Mouse (Mus musculus): ENCODE data around the gene Mrtfa.
A peak's percentile ranks its signal among the peaks of the same experiment; 100 is the strongest.

The Mrtfa gene

DNA sequence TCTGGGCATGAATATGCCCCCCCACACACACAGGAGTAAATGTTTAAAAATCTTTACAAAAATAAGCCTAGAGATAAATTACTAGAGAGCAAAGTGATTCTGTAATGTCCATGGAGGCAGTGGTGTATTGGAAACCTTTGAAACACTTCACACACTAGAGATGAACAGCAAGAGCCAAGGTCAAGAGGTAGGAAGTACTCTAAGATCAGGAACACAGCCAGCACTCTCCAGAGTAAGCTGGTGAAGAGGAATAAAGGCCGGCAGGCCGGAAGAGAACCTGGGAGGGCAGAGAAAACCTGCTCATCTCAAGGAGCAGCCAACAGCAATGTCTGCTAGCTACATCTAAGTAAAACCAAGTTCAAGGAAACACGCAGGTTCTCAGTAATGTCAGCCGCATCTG lies 125.9 kb downstream of the Mrtfa start:
- no peak for DNase-seq (ENCODE audit: low spot score)

DNA sequence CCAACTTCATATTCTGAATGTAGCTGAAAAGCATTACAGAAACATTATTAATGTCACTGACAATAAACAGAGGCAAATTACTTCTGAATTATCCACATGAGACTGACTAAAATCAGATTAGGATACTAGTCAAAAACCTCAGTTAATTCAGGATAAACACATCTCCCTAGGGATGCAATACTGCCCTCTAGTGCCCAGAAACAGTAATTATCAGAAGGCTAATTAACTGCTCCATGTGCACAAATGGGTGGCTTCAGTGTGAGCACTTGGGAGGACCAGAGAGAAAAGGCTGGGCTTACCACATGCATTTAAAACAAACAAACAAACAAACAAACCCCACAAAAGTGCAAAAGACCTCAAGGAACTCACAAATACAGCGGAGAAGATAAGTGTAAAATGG lies 126.4 kb downstream of the Mrtfa start:
- peak; percentile 58 for DNase-seq (ENCODE audit: low spot score)

DNA sequence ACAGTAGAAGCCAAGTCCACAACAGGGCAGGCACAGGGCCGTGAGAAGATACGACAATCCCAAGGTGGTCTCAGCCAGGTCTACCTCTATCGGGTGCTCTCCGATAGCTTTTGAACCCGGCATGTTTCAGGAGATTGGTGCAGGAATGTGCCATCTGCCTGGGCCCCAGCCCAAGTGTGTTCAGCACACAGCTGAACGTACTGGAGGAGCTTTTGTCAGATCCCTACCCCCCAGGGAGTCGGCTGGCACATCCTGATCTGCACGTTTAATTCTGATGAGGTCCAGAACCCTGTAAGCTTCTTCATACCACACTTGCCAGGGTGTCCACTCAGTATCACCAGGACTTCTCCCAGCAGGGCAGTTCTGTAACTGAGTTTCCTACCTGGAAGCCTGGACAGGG lies 127.9 kb downstream of the Mrtfa start:
- DNase-seq (ENCODE audit: low spot score) = no peak

- no peak for DNase-seq (ENCODE audit: low spot score)
Measured at GRCm38 (mm10) chr15:81062175-81062588, 128.4 kb downstream of the Mrtfa start.

GRCm38 (mm10) chr15:81060975-81061374 lies 129.6 kb downstream of the Mrtfa start:
- no peak for DNase-seq (ENCODE audit: low spot score)

DNA sequence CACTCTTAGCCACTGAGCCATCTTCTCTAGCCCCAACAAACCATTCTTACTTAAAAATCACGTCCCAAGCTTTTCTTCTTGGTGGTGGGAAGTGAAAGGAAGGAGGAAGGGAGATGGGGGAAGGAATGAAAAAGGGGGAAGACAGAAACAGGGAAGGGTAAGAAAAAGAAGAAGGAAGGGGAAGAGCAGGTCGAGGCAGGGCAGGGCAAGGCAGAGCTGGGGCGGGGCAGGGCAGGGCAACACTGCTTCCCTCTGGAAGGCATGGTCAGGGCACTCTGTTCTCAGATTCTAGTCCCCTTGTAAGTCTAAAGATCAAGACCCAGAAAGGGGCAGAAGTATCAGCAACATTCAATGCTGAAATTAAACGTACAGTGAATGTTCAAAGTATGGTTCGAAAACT lies 132.8 kb downstream of the Mrtfa start:
- no peak for DNase-seq (ENCODE audit: low spot score)

GRCm38 (mm10) chr15:81055488-81055887 lies 135.1 kb downstream of the Mrtfa start:
- DNase-seq (ENCODE audit: low spot score) = no peak

DNA sequence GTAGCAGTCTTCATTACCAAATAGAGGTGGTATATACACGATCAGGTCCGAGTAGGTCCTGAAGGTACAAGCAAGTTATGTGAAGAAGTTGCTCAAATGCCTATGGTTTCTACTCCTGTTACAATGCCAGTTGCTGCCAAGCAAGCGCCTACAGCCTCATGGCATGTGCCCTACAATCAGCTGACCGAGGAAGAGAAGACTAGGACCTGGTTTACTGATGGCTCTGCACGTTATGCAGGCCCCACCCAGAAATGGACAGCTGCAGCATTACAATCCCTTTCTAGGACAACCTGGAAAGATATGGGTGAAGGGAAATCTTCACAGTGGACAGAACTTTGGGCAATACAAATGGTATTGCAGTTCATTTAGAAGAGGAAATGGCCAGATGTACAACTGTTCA lies 138.1 kb downstream of the Mrtfa start:
- DNase-seq (ENCODE audit: low spot score) = no peak

- DNase-seq (ENCODE audit: low spot score) = no peak
Measured at GRCm38 (mm10) chr15:81050488-81050887, 140.1 kb downstream of the Mrtfa start.

- DNase-seq (ENCODE audit: low spot score) = peak; percentile 31
Measured at GRCm38 (mm10) chr15:81049401-81050053, 141.0 kb downstream of the Mrtfa start.

GRCm38 (mm10) chr15:81047497-81047896 lies 143.1 kb downstream of the Mrtfa start:
- peak; percentile 62 for DNase-seq (ENCODE audit: low spot score)

DNA sequence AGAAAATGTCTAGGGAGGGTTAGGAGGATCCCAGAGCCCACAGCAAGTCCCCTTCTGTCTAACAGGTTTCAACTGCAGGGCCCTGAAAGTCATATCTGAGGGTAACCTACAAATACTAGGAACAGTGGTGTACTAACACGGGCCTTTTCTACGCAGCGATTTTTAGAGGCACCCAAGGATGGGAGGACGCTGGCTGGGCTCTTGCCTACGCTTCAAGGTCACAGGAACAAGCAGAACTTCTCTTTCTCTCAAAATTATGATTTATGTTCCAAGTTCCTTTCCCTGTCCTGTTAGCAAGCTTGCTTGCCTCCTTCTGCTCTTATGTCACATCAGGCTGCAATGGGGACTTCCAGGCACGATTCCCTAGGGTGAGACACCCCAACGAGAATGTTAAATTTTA lies 144.5 kb downstream of the Mrtfa start:
- DNase-seq (ENCODE audit: low spot score) = no peak

- DNase-seq (ENCODE audit: low spot score) = no peak
Measured at GRCm38 (mm10) chr15:81045336-81045735, 145.2 kb downstream of the Mrtfa start.

- no peak for DNase-seq (ENCODE audit: low spot score)
Measured at GRCm38 (mm10) chr15:81044446-81044845, 146.1 kb downstream of the Mrtfa start.

GRCm38 (mm10) chr15:81042276-81042931 lies 148.2 kb downstream of the Mrtfa start:
- peak; percentile 29 for DNase-seq (ENCODE audit: low spot score)

- no peak for DNase-seq (ENCODE audit: low spot score)
Measured at GRCm38 (mm10) chr15:81041767-81042166, 148.8 kb downstream of the Mrtfa start.

GRCm38 (mm10) chr15:81038419-81038818 lies 152.1 kb downstream of the Mrtfa start:
- no peak for DNase-seq (ENCODE audit: low spot score)

DNA sequence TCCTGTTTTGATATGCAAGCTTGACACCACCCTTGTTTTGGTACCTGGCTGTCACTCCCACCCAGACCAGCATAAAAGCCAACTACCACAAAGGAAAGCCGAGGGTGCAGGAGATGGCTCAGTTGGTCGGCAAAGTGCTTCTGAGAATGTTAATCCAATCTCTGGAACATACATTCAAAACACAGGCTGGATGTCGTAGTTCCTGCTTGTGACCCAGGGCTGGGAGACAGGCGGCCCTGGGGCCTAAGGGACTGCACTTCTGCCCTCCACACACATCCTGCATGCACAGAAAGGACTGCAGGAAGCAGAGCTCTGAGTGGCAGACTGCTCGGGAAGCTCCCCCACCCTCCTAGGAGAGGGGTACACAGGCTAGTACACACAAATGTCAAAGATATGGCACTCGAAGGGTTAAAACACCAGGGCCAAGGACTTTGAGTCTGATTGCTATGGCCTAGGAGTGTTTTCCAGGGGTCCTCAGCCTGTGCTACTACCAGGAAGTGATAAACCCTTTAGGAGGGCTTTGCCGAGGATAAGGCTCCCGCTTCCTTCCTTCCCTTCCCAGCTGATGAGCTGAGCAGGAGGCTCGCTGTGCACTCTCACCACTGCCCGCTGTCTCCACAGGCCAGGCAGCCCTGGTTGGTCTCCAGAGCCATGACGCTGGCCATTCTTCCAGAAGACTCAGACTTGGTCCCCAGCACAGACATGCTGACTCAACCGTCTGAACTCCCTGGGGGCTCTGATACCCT lies 155.0 kb downstream of the Mrtfa start:
- no peak for DNase-seq (ENCODE audit: low spot score)

DNA sequence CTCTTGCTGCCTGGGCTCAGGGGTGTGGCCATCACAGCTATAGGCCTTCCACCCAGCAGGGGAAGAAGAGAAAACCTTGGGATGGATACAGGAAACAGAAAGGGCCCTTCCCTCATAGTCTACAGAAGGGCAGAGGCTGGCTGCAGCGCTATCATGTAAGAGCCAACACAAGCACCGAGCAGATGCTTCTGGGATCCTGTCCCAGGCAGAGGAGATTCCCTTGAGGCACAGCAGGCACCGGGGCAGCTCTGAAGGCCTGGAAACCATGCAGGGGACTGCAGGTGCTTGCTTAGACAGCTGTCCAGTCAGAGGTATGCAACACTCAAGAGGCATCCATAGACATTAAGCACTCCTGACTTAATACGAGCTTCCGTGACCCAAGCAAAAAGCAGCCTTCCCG lies 156.4 kb downstream of the Mrtfa start:
- DNase-seq (ENCODE audit: low spot score) = no peak

- DNase-seq (ENCODE audit: low spot score) = no peak
Measured at GRCm38 (mm10) chr15:81032941-81033629, 157.5 kb downstream of the Mrtfa start.

- no peak for DNase-seq (ENCODE audit: low spot score)
Measured at GRCm38 (mm10) chr15:81031611-81032010, 158.9 kb downstream of the Mrtfa start.

GRCm38 (mm10) chr15:81030891-81031425 lies 159.6 kb downstream of the Mrtfa start:
- DNase-seq (ENCODE audit: low spot score) = no peak
